Mouse (Mus musculus) lung, postnatal 10 days (tissue): ENCODE data around the gene Tmem132e.

Source experiments
- DNase-seq: peaks from one replicate; pipeline ENCODE4 v3.0.0; 2021

Gene Tmem132e

DNA sequence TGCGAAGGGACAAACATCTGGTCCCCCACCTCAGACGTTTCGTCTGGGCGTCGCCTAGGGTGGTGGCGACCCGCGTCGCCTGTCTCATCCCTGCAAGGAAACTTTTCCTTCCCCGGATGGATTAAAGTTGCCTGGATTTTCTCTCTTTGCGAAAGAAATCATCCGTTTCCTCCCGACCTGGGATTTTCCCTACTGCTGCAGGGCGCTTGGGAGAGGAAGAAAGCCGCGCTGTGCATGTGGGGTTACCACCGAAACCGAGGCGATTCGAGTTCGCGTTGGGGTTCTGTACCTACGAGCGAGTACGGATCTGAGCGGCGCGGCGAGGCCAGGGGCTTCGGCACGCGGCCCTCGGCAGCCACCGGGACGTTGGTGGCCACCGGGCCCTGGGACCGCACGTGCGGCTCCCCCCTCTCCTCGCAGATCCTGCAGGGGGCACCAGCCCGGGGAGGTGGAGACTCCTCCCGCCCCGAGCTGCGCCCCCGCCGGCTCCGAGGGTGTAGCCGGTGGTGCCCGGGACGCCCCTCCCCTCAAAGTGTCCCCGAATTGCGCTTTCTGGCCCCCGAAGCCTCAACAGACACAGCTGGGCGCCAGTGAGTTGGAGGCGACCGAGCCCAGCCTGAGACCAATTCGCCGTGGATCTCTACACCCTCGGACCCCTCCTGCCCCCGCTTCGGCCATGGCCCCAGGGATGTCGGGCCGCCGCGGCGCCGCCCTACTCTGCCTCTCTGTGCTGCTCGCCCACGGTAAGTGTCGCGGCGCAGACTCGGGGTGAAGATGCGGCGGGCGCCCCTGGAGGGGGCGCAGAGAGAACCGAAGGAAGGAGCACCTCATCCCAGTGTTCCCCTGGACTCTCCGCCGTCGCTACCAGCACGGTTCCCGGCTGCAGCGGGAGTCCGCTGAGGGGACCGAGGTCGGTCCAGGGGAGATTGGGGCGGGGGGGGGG, at the start of gene Tmem132e:
Gene Tmem132e (plus strand): TSS at position 530 of the 943 bp plus-strand sequence.
- DNase-seq: peak; percentile 8

DNA sequence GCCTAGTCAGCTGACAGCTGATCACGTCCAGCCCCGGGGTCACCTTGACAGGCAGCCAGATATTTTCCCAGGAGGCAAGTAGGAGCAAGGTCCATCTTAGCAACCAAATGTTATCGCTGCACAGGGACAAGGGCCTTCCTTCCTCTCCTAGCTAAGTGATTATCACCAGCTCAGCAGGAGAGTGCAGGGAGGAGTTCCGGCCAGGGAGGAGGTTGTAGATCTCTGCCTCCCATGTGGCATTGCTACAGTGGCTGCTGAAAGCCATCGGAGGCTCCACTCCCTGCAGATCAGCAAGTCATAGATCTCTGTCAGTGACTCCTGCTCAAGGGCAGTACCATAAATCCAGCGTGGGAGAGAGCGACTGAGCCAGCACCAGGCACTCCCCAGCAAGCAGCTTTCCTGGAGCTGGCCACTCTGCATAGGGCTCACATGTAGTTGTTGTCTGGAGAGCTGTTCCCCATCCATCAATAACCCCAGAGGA, 48.7 kb upstream of the Tmem132e start:
- DNase-seq: no peak

DNA sequence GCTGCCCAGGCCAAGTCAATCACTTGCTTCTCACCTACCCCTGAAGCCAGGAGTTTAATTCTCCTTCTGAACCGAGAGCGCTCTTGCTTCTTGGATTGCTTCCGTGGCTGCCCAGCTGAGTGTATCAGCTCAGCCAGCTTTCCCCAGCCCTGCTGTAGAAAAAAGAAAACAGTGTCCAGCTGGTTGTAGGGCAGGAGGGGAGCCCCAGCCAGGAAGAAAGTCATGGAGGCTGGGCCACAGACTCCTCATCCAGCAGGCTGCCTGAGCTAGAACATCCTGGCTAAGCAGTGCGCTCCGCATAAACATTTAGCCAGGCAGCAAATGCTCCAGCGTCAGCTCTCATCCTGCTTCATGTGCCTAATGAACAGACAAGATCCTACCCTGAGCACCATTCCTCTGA, 48.3 kb upstream of the Tmem132e start:
- no peak for DNase-seq

DNA sequence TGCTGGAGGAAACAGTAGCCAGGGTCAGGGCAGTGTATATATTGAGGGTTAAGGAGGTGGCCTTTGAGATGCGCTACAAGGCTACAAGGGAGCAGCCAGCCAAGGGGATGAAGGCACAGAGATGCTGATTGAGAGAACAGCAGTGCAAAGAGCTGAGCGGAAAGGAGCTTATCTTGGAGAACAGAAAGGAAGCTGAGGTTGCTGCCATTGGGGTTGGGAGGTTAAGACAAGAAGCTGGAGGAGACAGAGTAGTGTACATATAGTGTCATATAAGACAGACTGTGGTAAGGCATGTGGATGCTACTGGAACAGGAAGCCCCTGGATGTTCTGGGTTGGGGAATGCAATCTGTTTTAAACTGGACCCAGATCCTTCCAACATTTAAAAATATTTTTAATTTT, 47.8 kb upstream of the Tmem132e start:
- no peak for DNase-seq

DNA sequence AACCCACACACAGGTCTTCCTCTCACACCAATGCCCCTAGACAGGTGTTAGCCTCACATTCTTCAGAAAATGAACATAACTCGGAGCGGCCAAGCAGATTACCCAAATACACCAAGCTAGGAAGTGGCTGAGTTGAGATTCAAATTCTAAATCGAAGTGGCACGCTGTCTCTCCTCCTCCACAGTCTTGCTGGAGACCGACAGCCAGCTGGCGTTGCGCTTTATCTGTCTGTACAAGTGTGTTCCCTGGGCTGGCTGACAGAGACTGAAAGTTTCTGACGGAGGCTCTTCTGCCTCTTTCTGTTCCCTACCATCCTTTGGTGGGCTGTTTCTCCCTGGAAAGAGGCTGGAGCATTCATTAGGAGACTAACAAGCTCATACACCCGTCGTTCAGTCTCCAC, 37.7 kb upstream of the Tmem132e start:
- no peak for DNase-seq

DNA sequence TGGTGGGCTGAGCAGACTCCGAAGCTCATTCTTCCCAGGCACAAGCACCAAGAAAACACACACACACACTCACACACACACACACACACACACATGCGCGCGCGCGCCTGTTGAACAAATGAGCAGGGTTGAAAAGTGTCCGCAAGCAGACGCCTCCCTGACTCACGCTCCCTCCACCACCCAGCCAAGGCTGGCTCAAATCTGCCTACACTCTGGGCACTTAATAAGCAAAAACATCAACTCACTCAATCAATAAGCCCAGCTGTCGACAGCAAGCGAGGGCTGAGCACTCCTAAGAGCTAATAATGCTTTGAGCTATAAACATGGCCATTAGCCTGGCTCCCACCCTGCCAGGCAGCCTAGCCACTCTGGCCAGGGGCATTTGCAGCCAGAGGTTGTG, 18.5 kb upstream of the Tmem132e start:
- DNase-seq: no peak

DNA sequence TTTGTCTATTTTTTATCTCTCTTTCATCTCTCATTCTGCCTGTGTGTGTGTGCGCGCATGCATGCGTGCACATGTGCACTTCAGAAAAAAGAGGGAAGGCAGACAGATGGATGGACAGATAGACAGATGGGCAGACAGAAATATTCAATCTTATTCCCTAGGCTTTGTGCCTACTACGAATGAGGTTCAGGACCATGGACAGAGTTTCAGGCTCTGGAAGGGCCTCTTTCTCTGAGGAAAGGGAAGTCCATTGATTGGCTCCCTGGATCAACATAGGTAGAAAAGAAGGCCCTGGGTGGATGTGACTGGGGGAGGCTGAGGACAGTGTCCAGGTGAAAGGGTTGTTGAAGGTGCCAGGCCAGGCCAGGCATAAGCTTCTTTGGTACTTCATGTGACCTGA, 17.1 kb upstream of the Tmem132e start:
- DNase-seq: peak; percentile 25

DNA sequence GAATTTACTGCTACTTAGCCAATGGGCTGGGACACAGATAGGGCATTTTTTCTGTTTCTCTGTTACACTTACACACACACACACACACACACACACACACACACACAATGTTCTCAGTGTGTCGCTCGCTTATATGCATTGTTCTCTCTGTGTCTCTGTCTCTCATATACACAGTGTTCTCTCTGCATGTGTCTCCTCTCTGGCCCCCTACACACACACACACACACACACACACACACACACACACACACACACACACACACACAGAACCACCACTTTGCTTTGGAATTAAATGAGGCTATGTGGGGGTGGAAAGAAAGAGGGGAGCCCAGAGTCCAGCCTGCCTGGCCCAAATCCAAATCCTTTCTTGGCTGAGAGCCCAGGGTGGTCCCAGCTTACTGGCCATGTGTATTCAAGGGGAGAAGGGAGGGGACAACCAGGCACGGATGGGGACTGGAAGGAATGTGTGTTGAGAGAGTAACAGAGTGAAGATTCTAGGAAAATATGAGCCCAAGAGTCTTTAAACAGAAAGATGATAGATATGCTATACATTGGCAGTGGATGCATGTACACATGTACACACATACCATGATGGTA, 8.0 kb upstream of the Tmem132e start:
- no peak for DNase-seq

DNA sequence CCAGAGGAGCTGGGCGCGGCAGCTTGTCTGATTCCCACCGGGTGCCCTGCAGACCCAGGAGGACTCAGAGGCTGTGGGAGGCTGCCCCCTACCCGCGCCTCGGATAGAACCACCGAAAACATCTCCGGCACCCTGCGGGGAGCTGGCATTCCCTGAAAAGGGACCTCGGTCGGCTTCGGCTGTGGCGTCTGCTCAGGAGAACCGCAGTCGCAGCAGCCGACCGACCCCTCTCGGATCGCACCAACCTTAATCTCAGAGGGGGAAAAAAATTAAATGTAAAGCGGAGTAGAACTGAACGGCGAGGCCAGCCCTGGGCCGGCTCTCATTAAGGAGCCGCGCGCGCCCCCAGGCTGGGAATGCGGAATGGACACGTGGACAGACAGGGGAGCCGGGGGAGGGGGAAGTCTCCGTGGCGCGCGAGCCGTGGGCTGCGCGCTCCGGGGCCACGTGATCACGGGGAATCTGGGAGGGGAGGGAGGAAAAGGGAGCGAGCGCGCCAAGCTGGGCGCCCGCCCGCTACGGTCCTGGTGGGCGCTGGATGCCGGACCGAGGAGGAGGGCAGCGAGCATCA, 1.6 kb upstream of the Tmem132e start:
- DNase-seq: peak; percentile 11

DNA sequence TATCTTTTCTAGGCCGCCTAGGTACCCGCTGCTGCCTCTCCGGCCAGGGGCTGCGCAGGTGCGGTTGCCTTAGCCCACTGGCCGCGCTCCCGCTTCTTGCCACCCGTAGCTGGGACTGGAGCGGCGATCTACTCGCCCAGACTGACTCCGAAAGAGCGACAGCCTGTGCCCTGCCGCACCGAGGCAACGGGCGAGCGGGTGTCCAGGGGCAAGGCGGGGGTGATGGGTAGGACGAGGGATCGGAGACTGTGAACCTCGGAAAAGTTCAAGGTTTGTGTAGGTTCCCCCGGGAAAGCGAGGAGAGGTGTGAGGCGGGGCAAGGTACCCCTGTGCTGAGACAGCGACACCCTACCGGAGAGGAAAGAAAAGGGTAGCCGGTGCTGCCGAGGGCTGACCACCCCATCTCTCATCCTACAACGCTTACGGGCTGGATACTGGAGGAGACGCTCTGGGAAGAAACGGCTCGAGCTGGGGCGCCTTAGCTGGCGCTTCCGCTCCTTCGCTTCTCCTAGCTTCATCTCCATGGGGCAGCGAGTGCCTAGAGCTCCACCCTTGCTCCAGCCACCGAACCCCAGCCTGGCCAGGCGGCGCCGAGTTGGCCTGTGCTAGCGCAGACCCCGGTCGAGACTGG, 874 bp upstream of the Tmem132e start:
- DNase-seq: no peak

DNA sequence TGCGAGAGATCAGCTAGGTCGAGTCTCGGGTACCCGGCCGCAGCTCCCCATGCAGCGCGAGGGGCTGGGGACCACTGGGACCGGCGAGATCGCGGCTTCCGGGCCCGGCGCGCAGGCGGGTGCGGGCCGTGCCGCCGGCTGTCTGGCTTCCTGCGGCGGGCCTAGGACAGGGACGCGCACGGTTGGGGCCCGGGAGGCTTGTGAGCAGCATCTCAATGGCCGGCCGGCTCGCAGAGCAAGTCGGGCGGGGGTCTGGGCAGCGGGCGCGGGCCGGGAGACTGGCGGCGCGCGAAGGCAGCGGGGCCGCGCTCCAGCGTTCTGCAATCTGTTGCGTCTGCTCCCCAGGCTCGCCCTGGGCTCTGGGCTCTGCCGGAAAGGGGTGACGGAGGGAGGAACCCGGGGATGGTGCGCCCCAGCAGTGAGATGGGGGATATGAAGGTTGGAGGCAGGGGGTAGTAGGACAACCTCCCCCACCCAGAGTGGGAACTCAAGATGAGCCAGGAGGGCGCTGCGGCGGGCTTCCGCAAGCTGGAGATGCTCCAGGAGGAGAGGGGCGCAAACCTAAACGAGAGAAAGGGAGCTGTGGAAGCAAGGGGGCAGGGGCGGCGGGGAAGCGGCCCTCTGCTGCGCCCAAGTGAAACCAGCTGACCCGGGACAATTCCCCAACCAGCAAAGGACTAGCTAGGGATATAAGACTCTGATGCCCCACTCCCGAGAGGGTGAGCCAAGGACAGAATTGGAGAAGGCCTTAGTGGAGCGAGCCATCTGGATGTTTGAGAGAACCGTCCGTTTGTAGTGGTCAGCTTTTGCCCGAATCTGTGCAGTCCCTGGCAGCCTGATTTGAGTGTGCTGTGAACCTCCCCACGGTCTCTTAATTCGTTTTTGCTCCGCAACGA, 944 bp downstream of the Tmem132e start:
- DNase-seq: no peak

DNA sequence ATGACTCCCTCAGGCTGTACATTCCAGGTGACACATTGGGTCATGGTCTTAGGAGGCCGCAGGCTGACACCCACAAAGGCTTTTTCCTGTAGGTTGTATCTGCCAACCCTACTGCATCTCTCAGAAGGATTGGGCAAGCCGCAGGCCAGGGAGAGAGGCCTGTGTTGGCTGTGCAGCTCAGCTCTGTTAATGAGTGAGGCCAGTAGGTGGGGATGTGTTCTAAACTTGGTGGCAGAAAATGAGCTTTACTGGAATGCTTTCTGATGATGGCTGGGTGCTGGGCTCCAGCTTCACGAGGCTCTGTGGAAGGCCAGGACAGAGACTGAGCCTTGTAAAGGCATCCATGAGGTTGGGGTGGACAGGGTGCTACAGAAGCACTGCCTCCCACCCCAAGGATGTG, 3.6 kb downstream of the Tmem132e start:
- DNase-seq: no peak

DNA sequence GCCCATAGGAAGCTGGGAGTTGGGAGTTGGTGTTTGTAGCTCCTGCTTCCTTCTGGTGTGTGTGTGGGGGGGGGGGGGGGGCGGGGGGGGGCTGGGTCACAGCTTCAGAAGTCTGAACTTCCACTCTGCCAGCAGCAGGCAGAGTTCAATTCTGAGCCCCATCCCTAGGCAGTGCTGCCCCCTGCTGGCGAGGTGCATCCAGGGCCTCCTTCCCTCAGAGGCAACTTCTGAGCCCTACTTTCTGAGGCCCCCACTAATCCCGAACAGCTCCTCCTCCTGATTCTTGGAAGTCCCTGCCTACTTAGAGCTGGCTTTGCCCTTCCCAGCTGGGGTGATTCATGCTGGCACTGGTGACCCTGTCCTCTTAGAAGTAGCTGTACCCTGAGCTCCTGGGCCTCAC, 10.9 kb downstream of the Tmem132e start:
- DNase-seq: peak; percentile 28

DNA sequence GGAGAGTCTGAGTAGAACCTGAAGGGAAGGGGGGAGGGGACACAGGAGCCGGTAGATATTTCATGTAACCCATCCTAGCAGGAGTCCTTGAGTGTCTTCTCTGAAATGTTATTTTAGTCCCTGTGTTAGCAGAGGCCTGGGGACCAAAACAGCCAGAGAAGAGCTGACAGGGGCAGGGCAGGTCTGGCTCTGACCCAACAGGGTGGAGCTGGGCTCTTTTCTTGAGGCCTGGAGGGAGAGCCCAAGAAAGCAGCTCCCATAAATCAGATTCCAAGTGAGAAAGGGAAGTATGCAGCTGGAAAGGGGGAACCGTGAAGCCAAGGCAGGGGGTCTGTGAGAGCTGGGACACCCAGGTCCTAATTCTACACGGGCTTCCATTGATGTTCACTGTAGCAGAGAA, 16.9 kb downstream of the Tmem132e start:
- DNase-seq: no peak

DNA sequence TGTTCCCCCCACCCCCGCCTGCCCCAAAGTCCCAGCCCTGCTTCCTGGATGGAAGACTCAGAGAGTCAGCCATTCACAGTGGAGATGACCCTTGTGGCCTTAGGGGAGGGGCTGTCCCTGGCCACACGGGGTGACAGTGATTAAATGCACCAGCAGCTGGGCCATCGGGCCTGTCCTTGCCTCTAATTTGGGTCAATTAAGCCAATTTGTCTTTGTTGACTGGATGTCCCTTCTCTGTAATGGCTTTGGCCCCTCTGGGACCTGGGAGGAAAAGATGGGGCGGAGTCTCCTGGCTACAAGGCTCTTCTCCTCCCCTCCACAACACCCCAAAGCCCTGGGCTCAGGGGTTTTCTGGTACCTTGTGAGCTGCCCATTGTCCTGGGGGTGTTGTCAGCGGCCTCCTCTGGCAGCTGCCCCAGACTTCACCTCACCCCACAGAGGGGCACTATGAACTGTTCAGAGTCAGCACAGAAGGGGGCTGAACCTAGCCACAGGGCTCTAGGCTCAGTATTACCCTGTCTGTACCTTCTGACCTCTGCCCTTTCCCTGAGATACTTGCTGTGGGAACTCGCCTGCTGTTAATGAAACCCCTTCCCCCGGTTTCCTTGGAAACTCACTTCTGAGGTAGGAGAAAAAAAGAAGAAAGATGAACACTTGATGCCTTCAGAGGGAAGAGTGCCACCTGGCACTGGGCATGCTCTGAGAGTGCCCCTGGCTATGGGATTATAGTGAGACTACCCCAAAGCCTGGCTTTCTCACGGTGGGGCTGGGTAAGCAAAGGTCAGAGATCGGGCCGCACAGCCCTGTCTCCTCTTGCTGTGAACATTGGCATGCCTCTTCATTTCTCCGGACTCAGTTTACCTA, 17.9 kb downstream of the Tmem132e start:
- no peak for DNase-seq

DNA sequence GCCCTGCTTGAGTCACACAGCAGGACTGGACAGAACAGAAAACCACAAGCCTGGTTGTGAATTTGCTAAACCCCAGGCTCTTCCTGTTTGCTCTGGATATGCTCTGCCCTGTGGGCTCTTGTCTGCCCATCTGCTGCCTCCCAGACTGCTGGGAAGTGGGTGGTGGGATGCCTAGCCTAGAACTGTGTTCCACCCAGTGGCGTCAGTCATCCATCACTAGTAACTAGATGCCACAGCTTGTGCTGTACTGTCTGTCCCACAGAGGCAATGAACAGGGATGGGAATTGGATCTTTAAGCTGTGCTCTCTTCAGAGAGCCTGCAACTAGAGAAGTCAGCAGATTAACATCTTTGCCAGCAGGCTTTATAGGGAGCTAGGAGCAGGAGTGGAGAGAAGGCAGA, 23.8 kb downstream of the Tmem132e start:
- DNase-seq: no peak

DNA sequence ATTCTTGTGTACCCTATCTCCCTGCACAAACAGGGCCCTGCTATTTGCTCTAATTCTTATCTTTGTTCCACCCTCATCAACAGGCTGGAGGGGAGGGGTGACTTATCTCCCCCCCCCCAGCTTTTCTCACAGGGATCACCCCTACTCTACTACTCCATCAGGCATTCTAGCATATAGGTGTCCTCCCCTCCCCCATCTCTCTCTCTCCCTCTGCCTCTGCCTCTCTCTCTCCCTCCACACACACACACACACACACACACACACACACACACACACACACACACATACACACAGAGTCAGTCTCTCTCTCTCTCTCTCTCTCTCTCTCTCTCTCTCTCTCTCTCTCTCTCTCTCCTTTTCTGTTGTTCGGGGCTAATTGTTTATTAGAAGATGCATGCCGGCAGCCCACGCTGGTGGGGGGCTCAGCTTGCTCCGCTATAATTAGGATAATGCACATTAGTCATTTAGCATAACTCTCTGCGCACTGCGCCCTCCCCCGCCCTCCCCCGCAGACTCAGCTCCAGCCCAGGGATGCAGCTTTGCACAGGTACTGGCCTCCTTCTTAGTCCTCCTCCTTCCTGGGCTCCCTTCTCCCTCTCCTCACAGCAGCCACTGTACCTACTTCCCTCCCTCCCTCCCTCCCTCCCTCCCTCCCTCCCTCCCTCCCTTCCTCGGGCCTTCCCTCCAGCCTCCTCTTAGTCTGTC, 29.8 kb downstream of the Tmem132e start:
- no peak for DNase-seq

DNA sequence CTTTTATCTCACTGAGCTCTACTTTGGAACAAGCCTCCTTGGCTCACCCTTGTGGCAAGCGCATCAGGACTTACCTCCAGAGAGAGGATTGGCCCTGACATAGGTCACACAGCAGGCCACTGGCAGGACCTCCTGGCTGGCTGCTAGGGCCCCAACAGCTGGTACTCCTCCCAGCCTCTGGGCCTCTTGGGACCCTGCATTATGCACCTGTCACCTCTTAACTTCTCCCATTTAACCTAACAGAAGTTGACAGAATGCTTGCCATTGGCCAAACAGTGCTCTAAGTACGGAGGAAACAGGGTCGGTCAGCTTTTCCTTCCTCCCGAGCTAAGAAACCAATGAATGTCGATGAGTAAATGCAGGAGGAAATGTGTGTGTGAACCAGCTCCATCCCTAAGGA, 33.2 kb downstream of the Tmem132e start:
- DNase-seq: no peak

DNA sequence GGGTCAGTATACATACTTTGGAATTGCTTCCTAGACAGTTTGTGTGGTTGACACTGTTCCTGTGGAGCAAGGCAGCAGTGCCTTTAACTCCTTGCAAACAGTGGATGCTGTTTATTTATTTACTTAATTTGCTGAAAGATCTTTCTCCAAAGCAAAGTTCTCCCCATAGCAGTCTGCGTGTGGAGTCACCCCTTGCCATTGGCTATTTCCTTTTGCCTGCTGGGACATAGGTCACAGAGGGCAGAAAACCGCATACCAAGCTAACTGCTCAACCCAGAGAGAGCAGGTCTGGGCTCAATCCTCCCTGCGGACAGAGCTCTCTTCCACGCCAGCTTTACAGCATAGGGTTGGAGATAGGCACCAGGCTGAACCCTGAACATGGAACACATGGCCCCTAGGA, 34.8 kb downstream of the Tmem132e start:
- DNase-seq: no peak

DNA sequence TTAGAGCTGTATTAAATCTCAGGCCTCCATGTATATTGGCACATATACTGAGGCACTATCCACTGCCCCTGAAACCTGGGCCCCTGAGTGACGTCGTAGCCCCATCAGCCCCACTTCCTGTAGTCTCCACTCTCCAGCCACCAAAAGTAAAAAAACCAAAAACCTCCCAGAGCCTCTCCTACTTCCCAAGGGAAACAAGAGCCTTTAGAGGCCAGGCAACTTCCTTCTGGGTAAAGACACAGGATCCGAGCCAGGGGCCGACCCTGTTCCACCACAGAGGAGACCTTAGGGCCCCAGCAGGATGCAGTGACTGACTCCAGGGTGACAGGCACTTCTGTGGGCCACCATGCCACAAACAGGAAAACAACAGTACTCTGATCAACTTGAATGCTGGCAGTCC, 40.1 kb downstream of the Tmem132e start:
- no peak for DNase-seq
